Comparison of ENCODE assay signal across 9 mouse cellular contexts in the genomic region with DNA sequence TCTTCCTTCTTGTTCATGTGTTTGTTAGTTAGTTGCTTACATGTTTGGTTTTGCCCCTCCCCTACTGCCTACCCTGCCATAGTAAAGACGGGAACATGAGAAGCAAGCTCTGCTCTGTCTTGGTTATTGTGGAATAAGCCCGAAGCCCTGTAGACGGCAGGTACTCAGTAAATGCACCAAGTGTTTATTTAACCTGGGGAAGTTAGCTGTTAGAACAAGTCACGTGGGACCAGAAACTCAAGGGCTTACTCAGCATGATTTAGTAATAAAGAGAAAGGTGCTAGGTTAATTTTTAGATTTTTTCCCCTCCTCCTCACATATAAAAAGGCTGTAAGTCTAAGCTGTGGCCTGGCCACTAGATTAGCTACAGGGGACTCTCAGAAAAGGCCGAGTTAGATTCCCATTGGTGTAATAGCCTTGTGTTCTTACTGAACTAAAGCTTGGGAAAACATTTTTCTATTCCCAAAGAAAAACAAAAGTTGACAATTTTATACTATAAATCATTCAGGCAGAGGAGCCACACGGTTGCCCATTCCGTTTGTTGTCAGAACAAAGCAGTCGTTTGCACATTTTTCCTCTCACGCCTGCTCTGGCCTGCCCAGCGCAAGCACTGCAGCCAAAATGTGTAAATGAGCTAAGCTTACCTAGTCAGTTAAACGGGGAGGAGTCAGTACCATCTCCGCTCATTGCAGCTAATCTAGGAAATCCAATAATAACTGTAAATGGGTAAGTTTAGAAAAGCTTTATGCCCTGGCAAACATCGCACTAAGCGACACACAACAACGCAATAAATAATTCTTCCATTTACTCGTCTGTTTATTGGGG. TPM values are rescaled to one million over a fixed set of nuclear protein-coding genes. Genes with fewer than 3 reads are reported as not detected.
DNase-seq lines count a peak whose midpoint lies in the region; ATAC-seq and TF ChIP-seq lines count a peak whose summit lies in the region.
"Had no signal": no experiment of that assay in that cellular context is flagged by ENCODE, and none has a peak within 500 bp of the region (broad histone marks: within the 10 kb centered on the region; RNA-seq: fewer than 3 reads in every experiment).

No protein-coding gene starts in this region.

- peak overlapping the region; percentile 71 to 86 for H3K27ac ChIP-seq in heart, embryonic 14.5 days (replicated peaks in 1 of 2; ENCODE audit: control insufficient read depth in 1 of 2, insufficient read depth in 1 of 2, low read depth in 2 of 2, low read length in 2 of 2)
- H3K27ac ChIP-seq in CH12.LX (ENCODE audit: insufficient read depth, low read depth), result peak overlapping the region; percentile 91
- peak overlapping the region; percentile 92 for H3K27ac ChIP-seq in lung, postnatal 0 days (ENCODE audit: low read length)

- 77% methylated on average over 16 of the region's 16 CpGs for WGBS in heart, embryonic 14.5 days
- 50% methylated on average over 16 of the region's 16 CpGs for WGBS in lung, postnatal 0 days

- DNase-seq in heart, postnatal 36 days, result no peak
- no peak for DNase-seq in CH12.LX (ENCODE audit: extremely low read depth)
- DNase-seq in fat pad, adult 2 months (ENCODE audit: extremely low read depth, low read depth, low spot score), result peak; percentile 85
- DNase-seq in lung, postnatal 0 days (ENCODE audit: low spot score), result peak; percentile 90
- DNase-seq in retina, embryonic 14.5 days (ENCODE audit: low spot score), result no peak
- no peak for DNase-seq in layer of hippocampus, postnatal 25 days (ENCODE audit: extremely low spot score in 1 of 2, low spot score in 1 of 2)

- H3K9me3 ChIP-seq in heart, embryonic 14.5 days (ENCODE audit: control insufficient read depth, low read length), result no peaks in the 10 kb centered on the region
- no peaks in the 10 kb centered on the region for H3K9me3 ChIP-seq in CH12.LX (replicated peaks; ENCODE audit: low read length)
- H3K9me3 ChIP-seq in lung, postnatal 0 days (ENCODE audit: low read length), result no peaks in the 10 kb centered on the region
- H3K9me3 ChIP-seq: megakaryocyte, embryonic 14.5 days had no signal

- peaks cover 43 to 60% of the 10 kb centered on the region in 2 experiments for H3K4me1 ChIP-seq in heart, embryonic 14.5 days (ENCODE audit: control insufficient read depth in 2 of 2, insufficient read depth in 2 of 2, low read length in 2 of 2)
- H3K4me1 ChIP-seq in CH12.LX (ENCODE audit: control insufficient read depth in 1 of 2, insufficient read depth in 2 of 2), result peaks cover 25 to 74% of the 10 kb centered on the region in 2 experiments
- peaks cover 23% of the 10 kb centered on the region for H3K4me1 ChIP-seq in lung, postnatal 0 days (ENCODE audit: insufficient read depth, low read depth, low read length)

- H3K4me3 ChIP-seq in heart, embryonic 14.5 days (ENCODE audit: control insufficient read depth in 1 of 2, insufficient read depth in 1 of 2, low read depth in 1 of 2, low read length in 2 of 2), result no peak overlapping the region
- H3K4me3 ChIP-seq in CH12.LX (replicated peaks in 1 of 3; ENCODE audit: low read depth in 2 of 3, low read length in 2 of 3, poor library complexity in 1 of 3), result peak overlapping the region in 1 of 3 experiments; percentile 65
- H3K4me3 ChIP-seq in lung, postnatal 0 days (ENCODE audit: low read depth, low read length), result no peak overlapping the region
- H3K4me3 ChIP-seq: megakaryocyte, embryonic 14.5 days had no signal

- ATAC-seq in heart, embryonic 14.5 days (ENCODE audit: insufficient number of reproducible peaks, insufficient read depth, low FRiP score, low read depth), result no peak
- peak; percentile 83 for ATAC-seq in lung, postnatal 0 days
- ATAC-seq in megakaryocyte-erythroid progenitor cell, adult 5-6 weeks (replicated peaks; ENCODE audit: low FRiP score, low TSS enrichment, poor library complexity, severe bottlenecking), result no peak

- no peak overlapping the region for H3K4me2 ChIP-seq in heart, embryonic 14.5 days (ENCODE audit: low read length)
- peak overlapping the region; percentile 84 for H3K4me2 ChIP-seq in CH12.LX (ENCODE audit: insufficient read depth, low read depth, poor library complexity, severe bottlenecking)
- H3K4me2 ChIP-seq in lung, postnatal 0 days (replicated peaks; ENCODE audit: low read depth, low read length), result peak overlapping the region; percentile 5; the same call in 1 of the 2 replicates

- dilution Hi-C loops in CH12.LX (cut with MboI; ENCODE audit: extremely low pct_ligation_motif_present, extremely low pct_unique_long_range_greater_than_20kb, low sequenced_read_pairs), result no loop called here

- peaks cover 83% of the 10 kb centered on the region for H3K79me2 ChIP-seq in CH12.LX (replicated peaks; ENCODE audit: control insufficient read depth, extremely low read depth, insufficient read depth, poor library complexity, severe bottlenecking)

- intact Hi-C loops in heart, postnatal 36 days (cut with DNase I), result no loop called here

- 0 out of 2 replicates have a peak overlapping the region, but pooled peaks have one; percentile 32 for H3K9ac ChIP-seq in heart, embryonic 14.5 days (ENCODE audit: low read length)
- H3K9ac ChIP-seq in CH12.LX (ENCODE audit: insufficient read depth, low read depth), result peak overlapping the region; percentile 99
- no peak overlapping the region for H3K9ac ChIP-seq in lung, postnatal 0 days (replicated peaks; ENCODE audit: low read depth)

- no peaks in the 10 kb centered on the region for H3K36me3 ChIP-seq in heart, embryonic 14.5 days (ENCODE audit: control insufficient read depth, insufficient read depth, low read length)
- peaks cover 23 to 89% of the 10 kb centered on the region in 2 experiments for H3K36me3 ChIP-seq in CH12.LX (replicated peaks in 1 of 2; ENCODE audit: control insufficient read depth in 1 of 2, insufficient read depth in 1 of 2, low read length in 1 of 2)
- no peaks in the 10 kb centered on the region for H3K36me3 ChIP-seq in lung, postnatal 0 days (ENCODE audit: insufficient read depth, low read length)

- no peaks in the 10 kb centered on the region for H3K27me3 ChIP-seq in heart, embryonic 14.5 days (ENCODE audit: control insufficient read depth, insufficient read depth, low read length)
- H3K27me3 ChIP-seq in CH12.LX (replicated peaks), result no peaks in the 10 kb centered on the region
- no peaks in the 10 kb centered on the region for H3K27me3 ChIP-seq in lung, postnatal 0 days (replicated peaks; ENCODE audit: insufficient read depth, low read length)

- TF ChIP-seq RAD21 in CH12.LX (IDR thresholded peaks at IDR 0.05; ENCODE audit: low read depth, low read length), result no peak

- in situ Hi-C loops in CH12.LX (cut with MboI; ENCODE audit: low pct_ligation_motif_present, low pct_unique_long_range_greater_than_20kb, low sequenced_read_pairs), result no loop called here

- no peak for TF ChIP-seq EP300 in CH12.LX (IDR thresholded peaks at IDR 0.05; ENCODE audit: low read length)
- TF ChIP-seq EP300 in lung, postnatal 0 days (IDR thresholded peaks at IDR 0.05), result peak; percentile 66

- peak; percentile 46 for TF ChIP-seq POLR2A in CH12.LX (IDR thresholded peaks at IDR 0.05; ENCODE audit: low read depth, low read length)

- TF ChIP-seq CTCF in CH12.LX (conservative IDR thresholded peaks at IDR 0.05 in 1 of 2, IDR thresholded peaks at IDR 0.05 in 1 of 2; ENCODE audit: low read depth in 2 of 2, low read length in 2 of 2), result no peak
- TF ChIP-seq CTCF in lung, postnatal 0 days (IDR thresholded peaks at IDR 0.05), result no peak

TF ChIP-seq in CH12.LX, 34 proteins besides CTCF, POLR2A, EP300 and RAD21:
- peak; percentile 58 for TF ChIP-seq USF1 (IDR thresholded peaks at IDR 0.05; ENCODE audit: low read depth, low read length)
- 0 out of 2 replicates have a peak, but pooled peaks have one; percentile 42 for TF ChIP-seq SIN3A (IDR thresholded peaks at IDR 0.05; ENCODE audit: low read length)
- no peak for TF ChIP-seq ELF1 (IDR thresholded peaks at IDR 0.05; ENCODE audit: low read depth, low read length)
- no peak for TF ChIP-seq JUN (IDR thresholded peaks at IDR 0.05; ENCODE audit: insufficient read depth, low read depth, low read length)
- 0 out of 2 replicates have a peak, but pooled peaks have one; percentile 18 for TF ChIP-seq CHD1 (IDR thresholded peaks at IDR 0.05; ENCODE audit: low read depth, low read length)
- TF ChIP-seq RCOR1 (conservative IDR thresholded peaks at IDR 0.05; ENCODE audit: low read depth, low read length), result no peak
- no peak for TF ChIP-seq E2F4 (IDR thresholded peaks at IDR 0.05; ENCODE audit: insufficient replicate concordance, low read depth, low read length)
- peak; percentile 44; the same call in 1 of the 2 replicates for TF ChIP-seq USF2 (conservative IDR thresholded peaks at IDR 0.05; ENCODE audit: low read depth, low read length)
- TF ChIP-seq TCF12 (IDR thresholded peaks at IDR 0.05; ENCODE audit: low read depth, low read length), result peak; percentile 45; the same call in 1 of the 2 replicates
- TF ChIP-seq MEF2A (IDR thresholded peaks at IDR 0.05; ENCODE audit: borderline replicate concordance, low read depth, low read length), result no peak; the same call in 1 of the 2 replicates
- 0 out of 2 replicates have a peak, but pooled peaks have one; percentile 45 for TF ChIP-seq MYC (IDR thresholded peaks at IDR 0.05; ENCODE audit: low read depth, low read length)
- no peak for TF ChIP-seq ZNF384 (IDR thresholded peaks at IDR 0.05; ENCODE audit: low read depth, low read length)
- no peak for TF ChIP-seq MAZ (IDR thresholded peaks at IDR 0.05; ENCODE audit: low read depth, low read length)
- peak; percentile 38; the same call in 1 of the 2 replicates for TF ChIP-seq MAFK (IDR thresholded peaks at IDR 0.05; ENCODE audit: insufficient replicate concordance, low read length)
- peak; percentile 43; the same call in 1 of the 2 replicates for TF ChIP-seq BHLHE40 (IDR thresholded peaks at IDR 0.05; ENCODE audit: low read depth, low read length)
- peak; percentile 65 for TF ChIP-seq MAX (IDR thresholded peaks at IDR 0.05; ENCODE audit: low read length)

RNA-seq across cellular contexts. Expression of gene Zbtb38, which starts 24.1 kb away (rescaled TPM):
- 32.9 and 34.2 TPM in 2 replicates for polyA plus RNA-seq in heart, embryonic 14.5 days (2014; fragmentation: Nextera tagmentation; extraction: Ambion mirVana)
- 10 to 100 TPM; 39.1 to 39.8 TPM for total RNA-seq in heart, postnatal 36 days (2021)
- total RNA-seq in CH12.LX (2012; rRNA removed) (83.6 and 102 TPM in 2 replicates), CH12.LX (2014; rRNA removed) (67.9 and 68.8 TPM in 2 replicates)
- polyA plus RNA-seq in CH12.LX (2012; ENCODE audit: insufficient read length, low read depth), result 51.7 and 53.0 TPM in 2 replicates
- polyA plus RNA-seq in lung, postnatal 0 days (2015; fragmentation: Nextera tagmentation; extraction: Ambion mirVana), result 31.8 and 32.5 TPM in 2 replicates
- total RNA-seq in megakaryocyte-erythroid progenitor cell, adult 5-6 weeks (2014; fragmentation: Nextera tagmentation), result 17.4 and 28.9 TPM in 2 replicates
- total RNA-seq in megakaryocyte-erythroid progenitor cell, adult 5-6 weeks (2017), result 21.1 and 38.7 TPM in 2 replicates
- total RNA-seq in layer of hippocampus, postnatal 25 days (2021), result 10 to 100 TPM; 53.0 to 54.6 TPM

Comparison
In these comparisons a context has a peak if more than half of its experiments do, and no peak if none do; other contexts are left out.
1. DNase-seq: peak in fat pad, adult 2 months (single experiment) and lung, postnatal 0 days (single experiment); none in heart, postnatal 36 days (0 of 2), CH12.LX (single experiment), retina, embryonic 14.5 days (single experiment) and layer of hippocampus, postnatal 25 days (0 of 2).
2. Peak in every context shown above with its lines, with median percentiles within 50 percentile points of each other: H3K27ac ChIP-seq.